Mouse (Mus musculus) lung, embryonic 16.5 days (tissue): ENCODE data around the gene Cwc22. TPM values are rescaled to one million over a fixed set of nuclear protein-coding genes. Genes with fewer than 3 reads are reported as not detected.

Source experiments
- ATAC-seq: fragments of 200-750 bp; cut with Nextera tagmentation; 2 replicates; pipeline ENCODE4 v1.8.0; 2017; ENCODE audit warnings: low read depth, mild to moderate bottlenecking, moderate library complexity
- H3K27ac ChIP-seq: fragments of 300-500 bp; sonication (generic); 2 replicates; pipeline ENCODE4 v1.5.1; 2014; ENCODE audit warnings: mild to moderate bottlenecking, control low read depth, low read length
- H3K27me3 ChIP-seq: fragments of 300-500 bp; sonication (generic); 2 replicates; pipeline ENCODE4 v1.6.1; 2014; ENCODE audit warnings: low read depth, low read length, mixed read lengths; ENCODE audit not compliant: control insufficient read depth, insufficient read depth
- H3K36me3 ChIP-seq: fragments of 300-500 bp; sonication (generic); 2 replicates; pipeline ENCODE4 v1.6.1; 2014; ENCODE audit warnings: low read length; ENCODE audit not compliant: control insufficient read depth, insufficient read depth
- H3K4me1 ChIP-seq: fragments of 300-500 bp; sonication (generic); replicated peaks from 2 replicates; pipeline ENCODE4 v1.6.1; 2014; ENCODE audit warnings: low read length, mixed read lengths; ENCODE audit not compliant: control insufficient read depth, insufficient read depth
- H3K4me2 ChIP-seq: fragments of 300-500 bp; sonication (generic); 2 replicates; pipeline ENCODE4 v1.6.1; 2014; ENCODE audit warnings: low read depth, low read length, control low read depth
- H3K4me3 ChIP-seq: fragments of 300-500 bp; sonication (generic); 2 replicates; pipeline ENCODE4 v1.5.1; 2014; ENCODE audit warnings: mild to moderate bottlenecking, low read length, control low read depth
- H3K9ac ChIP-seq: fragments of 300-500 bp; sonication (generic); 2 replicates; pipeline ENCODE4 v1.6.1; 2014; ENCODE audit warnings: low read length, control low read depth
- H3K9me3 ChIP-seq: fragments of 300-500 bp; sonication (generic); 2 replicates; pipeline ENCODE4 v1.6.1; 2016; ENCODE audit warnings: low read length; ENCODE audit not compliant: control insufficient read depth
- WGBS: fragments of 180-500 bp; shearing (Covaris S2); extraction: QIAGEN DNeasy Blood & Tissue Kit; methylation state at CpG from one replicate; pipeline ENCODE4 v1.1.7; 2014; 5-methylcytosine and 5-hydroxymethylcytosine counted together
- polyA plus RNA-seq: library from polyadenylated mRNA; unstranded; fragments of >200 nt; fragmentation: Nextera tagmentation; extraction: Ambion mirVana; gene quantifications from 2 replicates; pipeline ENCODE4 v1.2.1, GENCODE M21; 2015

Cwc22 gene
- polyA plus RNA-seq, 1 experiment from 2014 or later, result 27.6 TPM

DNA sequence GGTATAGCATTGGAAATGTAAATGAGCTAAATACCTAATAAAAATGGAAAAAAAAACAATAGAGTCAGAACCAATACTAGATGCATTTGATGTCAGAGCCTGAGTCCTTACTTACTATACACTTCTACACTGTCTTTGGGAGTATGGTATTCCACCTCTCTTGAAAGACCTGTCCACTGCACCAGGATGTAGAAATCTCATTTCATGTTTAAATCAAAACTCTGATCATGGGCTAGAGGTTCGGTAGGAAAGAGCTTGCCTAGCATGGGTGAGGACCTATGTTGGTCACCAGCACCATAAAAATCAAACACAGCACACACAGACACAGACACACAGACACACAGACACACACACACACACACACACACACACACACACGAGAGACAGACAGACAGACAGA lies 73.5 kb downstream of the Cwc22 start:
- no peaks in the 10 kb centered on the region for H3K27me3 ChIP-seq
- 57% methylated on average over 2 of the region's 2 CpGs for WGBS

DNA sequence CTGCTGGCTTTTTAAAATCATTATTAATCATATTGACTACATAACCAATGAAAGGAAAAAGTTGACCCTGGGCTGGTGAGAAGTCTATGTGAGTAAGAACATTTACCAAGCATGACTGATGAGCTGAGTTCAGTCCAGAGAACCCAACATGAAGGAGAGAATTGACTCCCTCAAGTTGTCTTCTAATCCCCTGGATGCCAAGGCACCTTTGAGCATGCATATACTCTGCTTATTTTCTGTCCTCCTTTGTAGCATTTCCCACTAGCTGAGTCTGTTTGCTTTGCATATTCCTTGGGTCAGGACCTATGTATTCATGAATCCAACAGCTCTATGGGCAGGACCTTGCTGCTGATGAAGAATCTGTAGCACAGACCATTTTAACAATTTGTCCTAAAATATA lies 75.0 kb downstream of the Cwc22 start:
- H3K36me3 ChIP-seq, result no peaks in the 10 kb centered on the region
- no peak overlapping the region for H3K27ac ChIP-seq
- H3K4me3 ChIP-seq, result no peak overlapping the region
- no peaks in the 10 kb centered on the region for H3K4me1 ChIP-seq
- no peaks in the 10 kb centered on the region for H3K9me3 ChIP-seq
- no peak overlapping the region for H3K9ac ChIP-seq
- no peak overlapping the region for H3K4me2 ChIP-seq
- ATAC-seq, result no peak
- H3K27me3 ChIP-seq, result no peaks in the 10 kb centered on the region

More for the DNA sequence above, 73.5 kb downstream of the Cwc22 start:
- Histone ChIP-seq H3K4me3 (no peak overlapping the region), H3K36me3 (no peaks in the 10 kb centered on the region), H3K4me2 (no peak overlapping the region), H3K27ac (no peak overlapping the region), H3K9me3 (no peaks in the 10 kb centered on the region), H3K9ac (no peak overlapping the region), H3K4me1 (no peaks in the 10 kb centered on the region)
- no peak for ATAC-seq

DNA sequence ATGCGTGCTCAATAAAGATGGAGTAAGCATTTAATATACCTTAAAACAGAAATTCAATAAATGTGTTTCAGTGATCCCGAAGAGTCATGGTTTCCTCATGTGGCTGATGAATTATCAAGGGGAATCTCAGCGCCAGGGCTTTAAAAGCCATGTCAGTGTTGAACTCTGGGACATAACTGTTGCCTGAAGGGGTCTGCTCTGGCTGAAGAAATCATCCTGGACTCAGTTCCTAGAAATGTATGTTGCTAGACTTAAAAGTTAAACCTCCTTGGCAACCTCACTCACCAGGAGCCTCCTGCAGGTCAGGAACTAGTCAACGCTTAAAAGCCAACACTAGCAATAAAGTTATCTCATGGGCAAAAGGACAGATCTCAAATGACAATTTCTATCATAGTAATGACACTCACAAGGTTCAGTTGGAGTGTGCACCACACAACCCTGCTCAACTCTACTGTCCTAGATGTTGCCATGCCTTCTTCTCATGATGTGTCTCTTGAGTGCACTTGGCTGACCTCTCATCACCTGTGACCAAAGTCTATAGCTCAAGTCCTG lies 76.4 kb downstream of the Cwc22 start:
- no peak for ATAC-seq
- no peaks in the 10 kb centered on the region for H3K27me3 ChIP-seq
- H3K9ac ChIP-seq, result no peak overlapping the region
- H3K36me3 ChIP-seq, result no peaks in the 10 kb centered on the region
- H3K4me1 ChIP-seq, result no peaks in the 10 kb centered on the region
- 83% methylated on average over 4 of the region's 4 CpGs for WGBS
- no peaks in the 10 kb centered on the region for H3K9me3 ChIP-seq
- H3K4me3 ChIP-seq, result no peak overlapping the region
- H3K27ac ChIP-seq, result no peak overlapping the region
- H3K4me2 ChIP-seq, result no peak overlapping the region

DNA sequence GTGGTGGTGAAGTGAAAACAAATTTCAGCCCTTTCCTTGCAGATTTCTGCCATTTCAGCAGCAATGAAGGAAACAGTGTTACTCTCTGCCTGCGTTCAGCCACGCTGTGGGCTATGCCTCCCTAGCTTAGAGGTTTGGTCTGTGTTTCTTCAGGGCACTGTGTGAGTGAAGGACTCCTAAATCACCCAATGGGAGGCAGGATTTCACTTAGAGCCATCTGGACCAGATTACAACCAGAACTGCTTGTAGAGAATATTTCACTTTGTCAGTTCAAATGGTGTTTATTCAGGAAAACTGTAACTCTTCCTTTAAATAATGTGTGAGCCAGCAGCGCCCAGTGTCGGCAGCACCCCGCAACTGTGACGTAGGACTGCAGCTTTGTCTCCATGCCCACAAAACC lies 82.2 kb downstream of the Cwc22 start:
- Histone ChIP-seq H3K4me2 (peak overlapping the region; percentile 48), H3K36me3 (no peaks in the 10 kb centered on the region), H3K27ac (no peak overlapping the region), H3K4me3 (peak overlapping the region; percentile 35), H3K4me1 (no peaks in the 10 kb centered on the region), H3K9me3 (no peaks in the 10 kb centered on the region), H3K27me3 (no peaks in the 10 kb centered on the region), H3K9ac (0 out of 2 replicates have a peak overlapping the region, but pooled peaks have one; percentile 11)
- 49% methylated on average over 6 of the region's 6 CpGs for WGBS
- ATAC-seq, result peak; percentile 68

DNA sequence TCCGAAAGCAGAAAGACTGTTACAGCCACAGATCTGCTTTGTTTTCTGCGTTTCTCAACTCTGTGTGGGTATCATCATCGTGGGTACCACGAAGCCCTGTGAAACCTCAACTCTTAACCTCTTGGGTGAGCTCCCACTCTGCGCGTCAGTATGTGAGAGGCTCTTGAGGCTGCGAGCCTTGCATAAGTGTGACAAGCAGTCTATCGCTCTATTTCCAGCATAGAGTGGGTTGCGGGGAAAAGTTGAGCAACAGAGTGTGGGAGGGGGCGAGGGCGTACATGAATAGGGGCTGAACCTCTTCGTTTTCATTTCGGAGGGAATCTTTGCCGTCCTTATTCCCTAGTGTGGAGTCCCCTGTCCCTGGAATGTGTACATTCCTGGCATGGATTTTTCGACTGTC lies 82.7 kb downstream of the Cwc22 start:
- Histone ChIP-seq H3K36me3 (no peaks in the 10 kb centered on the region), H3K4me2 (peak overlapping the region; percentile 48), H3K27ac (no peak overlapping the region), H3K9ac (0 out of 2 replicates have a peak overlapping the region, but pooled peaks have one; percentile 11), H3K4me3 (peak overlapping the region; percentile 35), H3K9me3 (no peaks in the 10 kb centered on the region), H3K27me3 (no peaks in the 10 kb centered on the region), H3K4me1 (no peaks in the 10 kb centered on the region)
- 35% methylated on average over 15 of the region's 15 CpGs for WGBS
- ATAC-seq, result peak; percentile 71

DNA sequence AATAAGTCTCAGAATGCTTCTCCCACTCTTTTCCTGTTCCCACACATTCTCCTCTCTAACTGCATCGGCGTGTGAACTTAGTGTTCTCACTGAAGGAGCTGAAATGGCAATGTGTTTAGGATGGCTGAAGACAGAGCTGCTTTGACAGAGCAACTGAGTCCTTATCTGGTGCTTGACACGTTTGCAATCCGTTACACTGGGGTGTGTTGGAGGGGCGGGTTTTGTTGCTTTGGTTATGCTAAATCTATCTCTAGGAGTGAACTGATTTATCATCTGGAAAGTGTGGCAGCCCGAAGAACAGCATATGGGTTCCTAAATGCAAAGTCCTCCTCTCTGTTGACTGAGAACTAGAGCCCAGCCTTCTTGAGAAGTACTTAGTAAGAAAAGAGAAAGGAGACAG lies 104.7 kb downstream of the Cwc22 start:
- Histone ChIP-seq H3K27ac (no peak overlapping the region), H3K4me3 (no peak overlapping the region), H3K9me3 (no peaks in the 10 kb centered on the region), H3K4me1 (no peaks in the 10 kb centered on the region), H3K9ac (no peak overlapping the region), H3K27me3 (no peaks in the 10 kb centered on the region), H3K4me2 (no peak overlapping the region), H3K36me3 (no peaks in the 10 kb centered on the region)
- WGBS, result 13% methylated on average over 6 of the region's 6 CpGs
- ATAC-seq, result no peak

DNA sequence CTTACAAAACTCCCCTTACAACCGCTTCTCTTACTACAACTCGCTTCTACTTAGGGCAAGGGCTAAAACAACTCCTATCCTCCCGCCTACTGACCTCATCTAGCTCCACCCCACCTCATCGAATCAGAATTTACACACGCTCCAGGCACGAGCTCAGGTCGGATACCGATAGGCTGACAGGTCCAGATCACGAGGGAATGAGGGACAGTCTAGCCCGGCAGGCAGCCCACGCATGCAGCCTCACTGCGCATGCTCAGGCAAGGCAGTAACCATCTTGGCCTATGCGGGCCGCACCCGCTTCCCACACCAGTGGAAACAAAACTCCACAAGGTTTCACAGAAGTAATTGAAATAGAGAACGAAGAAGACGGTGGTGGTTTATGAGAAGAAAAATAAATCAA lies 106.6 kb downstream of the Cwc22 start:
- H3K4me3 ChIP-seq, result no peak overlapping the region
- WGBS, result 86% methylated on average over 17 of the region's 17 CpGs
- no peak overlapping the region for H3K27ac ChIP-seq
- H3K4me1 ChIP-seq, result no peaks in the 10 kb centered on the region
- no peaks in the 10 kb centered on the region for H3K27me3 ChIP-seq
- no peaks in the 10 kb centered on the region for H3K9me3 ChIP-seq
- no peak overlapping the region for H3K4me2 ChIP-seq
- ATAC-seq, result no peak
- H3K9ac ChIP-seq, result no peak overlapping the region
- H3K36me3 ChIP-seq, result no peaks in the 10 kb centered on the region

DNA sequence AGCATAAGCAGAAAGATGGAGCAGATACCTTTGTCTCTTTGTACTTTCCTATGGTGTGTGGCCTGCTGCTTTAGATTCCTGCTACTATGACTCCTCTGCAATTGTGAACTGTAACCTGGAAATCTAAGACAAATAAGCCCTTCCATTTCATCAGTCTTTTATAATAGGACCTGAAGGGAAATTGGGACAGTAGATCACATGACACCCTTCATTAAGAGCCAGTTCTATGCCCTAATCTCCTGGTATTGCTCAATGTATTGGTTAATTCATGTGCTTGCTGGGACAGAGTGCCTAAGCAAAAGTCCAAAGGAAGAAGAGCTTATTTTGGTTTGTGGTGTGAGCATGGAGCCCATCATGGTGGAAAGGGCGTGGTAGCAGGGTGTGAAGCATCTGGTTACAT lies 107.5 kb downstream of the Cwc22 start:
- Histone ChIP-seq H3K36me3 (no peaks in the 10 kb centered on the region), H3K4me2 (no peak overlapping the region), H3K9ac (no peak overlapping the region), H3K4me1 (no peaks in the 10 kb centered on the region), H3K27ac (no peak overlapping the region), H3K9me3 (no peaks in the 10 kb centered on the region), H3K27me3 (no peaks in the 10 kb centered on the region), H3K4me3 (no peak overlapping the region)
- ATAC-seq, result no peak
- 81% methylated on average over 1 of the region's 1 CpGs for WGBS

DNA sequence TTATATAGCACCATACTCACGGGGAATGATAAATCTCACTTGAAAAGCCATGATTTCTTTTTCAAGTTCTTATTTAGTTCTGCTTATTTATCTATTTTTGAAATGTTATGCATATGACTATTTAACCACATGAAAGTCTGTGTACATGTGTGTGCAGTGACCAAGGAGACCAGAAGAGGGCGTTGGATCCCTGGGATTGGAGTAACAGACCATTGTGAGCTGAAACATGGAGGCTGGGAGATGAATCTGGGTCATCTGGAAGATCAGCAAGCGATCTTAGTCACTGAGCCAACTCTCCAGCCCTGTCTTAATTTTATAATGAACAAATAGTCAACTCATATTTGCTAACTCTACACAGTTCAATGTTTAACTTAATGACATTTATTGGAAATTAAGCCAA lies 110.4 kb downstream of the Cwc22 start:
- no peak overlapping the region for H3K4me3 ChIP-seq
- no peak overlapping the region for H3K4me2 ChIP-seq
- no peaks in the 10 kb centered on the region for H3K9me3 ChIP-seq
- H3K9ac ChIP-seq, result no peak overlapping the region
- ATAC-seq, result no peak
- no peaks in the 10 kb centered on the region for H3K27me3 ChIP-seq
- H3K36me3 ChIP-seq, result no peaks in the 10 kb centered on the region
- 56% methylated on average over 3 of the region's 3 CpGs for WGBS
- H3K27ac ChIP-seq, result no peak overlapping the region
- H3K4me1 ChIP-seq, result no peaks in the 10 kb centered on the region
